Mouse (Mus musculus) hindbrain, embryonic 11.5 days (tissue): Measurements from ENCODE around the gene Tmem206. TPM values are rescaled to one million over a fixed set of nuclear protein-coding genes. Genes with fewer than 3 reads are reported as not detected.

Source experiments
- ATAC-seq: fragments of 200-750 bp; cut with Nextera tagmentation; 2 replicates; pipeline ENCODE4 v1.8.0; 2017; ENCODE audit warnings: mild to moderate bottlenecking, moderate TSS enrichment, moderate library complexity; ENCODE audit not compliant: low FRiP score
- DNase-seq: peaks from one replicate; pipeline ENCODE4 v3.0.0-alpha.2; 2015; ENCODE audit warnings: low spot score
- H3K27ac ChIP-seq: fragments of 300-500 bp; sonication (generic); 2 replicates; pipeline ENCODE4 v1.5.1; 2014; ENCODE audit warnings: mild to moderate bottlenecking, low read depth, low read length
- H3K27me3 ChIP-seq: fragments of 300-500 bp; sonication (generic); 2 replicates; pipeline ENCODE4 v1.6.1; 2014; ENCODE audit warnings: mild to moderate bottlenecking, low read length, moderate library complexity, mixed read lengths; ENCODE audit not compliant: control insufficient read depth, insufficient read depth
- H3K36me3 ChIP-seq: fragments of 300-500 bp; sonication (generic); 2 replicates; pipeline ENCODE4 v1.6.1; 2014; ENCODE audit warnings: mild to moderate bottlenecking, low read length, moderate library complexity, mixed read lengths; ENCODE audit not compliant: control insufficient read depth, insufficient read depth
- H3K4me1 ChIP-seq: fragments of 300-500 bp; sonication (generic); replicated peaks from 2 replicates; pipeline ENCODE4 v1.6.1; 2014; ENCODE audit warnings: low read length, mixed read lengths; ENCODE audit not compliant: control insufficient read depth, insufficient read depth
- H3K4me2 ChIP-seq: fragments of 300-500 bp; sonication (generic); replicated peaks from 2 replicates; pipeline ENCODE4 v1.6.1; 2014; ENCODE audit warnings: mild to moderate bottlenecking, low read depth, low read length
- H3K4me3 ChIP-seq: fragments of 300-500 bp; sonication (generic); 2 replicates; pipeline ENCODE4 v1.5.1; 2014; ENCODE audit warnings: low read depth, low read length
- H3K9ac ChIP-seq: fragments of 300-500 bp; sonication (generic); 2 replicates; pipeline ENCODE4 v1.6.1; 2014; ENCODE audit warnings: low read depth, low read length
- H3K9me3 ChIP-seq: fragments of 300-500 bp; sonication (generic); 2 replicates; pipeline ENCODE4 v1.6.1; 2016; ENCODE audit warnings: low read length; ENCODE audit not compliant: control insufficient read depth
- WGBS: fragments of 180-500 bp; shearing (Covaris S2); extraction: QIAGEN DNeasy Blood & Tissue Kit; methylation state at CpG from one replicate; pipeline ENCODE4 v1.1.7; 2014; 5-methylcytosine and 5-hydroxymethylcytosine counted together
- polyA plus RNA-seq: library from polyadenylated mRNA; unstranded; fragments of >200 nt; fragmentation: Nextera tagmentation; extraction: Ambion mirVana; gene quantifications from 2 replicates; pipeline ENCODE4 v1.2.1, GENCODE M21; 2014

Tmem206 gene
- polyA plus RNA-seq, 1 experiment from 2014 or later, result 39.7 TPM

DNA sequence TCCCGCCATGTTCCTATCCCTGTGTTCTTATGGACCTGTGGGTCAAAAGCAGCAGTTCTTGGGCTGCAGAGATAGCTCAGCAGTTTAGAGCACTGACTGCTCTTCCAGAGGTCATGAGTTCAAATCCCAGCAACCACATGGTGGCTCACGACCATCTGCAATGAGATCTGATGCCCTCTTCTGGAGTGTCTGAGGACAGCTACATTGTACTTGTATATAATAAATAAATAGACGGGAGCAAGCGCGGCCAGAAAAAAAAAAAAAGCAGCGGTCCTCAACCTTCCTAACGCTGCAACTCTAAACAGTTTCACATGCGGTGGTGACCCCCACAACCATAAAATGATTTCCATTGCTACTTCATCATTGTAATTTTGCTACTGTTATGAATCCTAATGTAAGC lies 8.9 kb upstream of the Tmem206 start:
- H3K27ac ChIP-seq, result no peak overlapping the region

DNA sequence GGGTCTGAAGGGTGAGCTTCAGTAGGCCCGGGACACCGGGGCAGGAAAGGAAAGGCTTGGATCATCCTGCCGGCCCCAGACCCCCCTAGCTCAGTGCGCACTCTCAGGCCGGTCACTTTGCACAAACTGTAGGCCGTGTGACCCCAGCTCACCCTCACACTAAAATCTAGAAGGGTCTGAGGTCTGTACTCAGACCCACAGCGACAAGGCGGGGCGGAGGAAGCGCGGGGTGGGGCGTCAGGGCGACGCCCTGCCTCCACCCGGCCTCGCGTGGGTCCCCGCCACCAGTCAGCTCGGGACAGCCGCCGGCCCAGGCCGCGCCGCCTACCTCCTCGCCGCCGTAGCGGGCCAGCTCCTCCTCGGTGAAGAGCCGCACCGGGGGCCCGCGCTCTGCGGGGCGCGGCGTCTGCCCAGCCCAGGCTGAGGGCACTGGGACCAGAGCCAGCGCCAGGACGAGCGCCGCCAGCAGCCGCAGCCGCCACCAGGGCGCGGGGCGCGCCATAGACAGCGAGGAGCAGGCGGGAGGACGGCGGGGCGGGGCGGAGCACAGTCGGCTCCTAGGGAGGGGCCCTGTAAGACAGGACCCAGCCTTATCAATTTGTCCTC lies 8.0 kb upstream of the Tmem206 start, which contains the start of gene Nenf:
Nenf (minus strand) TSS at position 604 of the 606 bp plus-strand sequence.
- H3K27ac ChIP-seq, result peak within 1 kb of the TSS; percentile 30; the same call in 1 of the 2 replicates

More for the DNA sequence above, 8.9 kb upstream of the Tmem206 start:
- no peaks in the 10 kb centered on the region for H3K36me3 ChIP-seq
- no peak overlapping the region for H3K4me3 ChIP-seq
- no peak overlapping the region for H3K9ac ChIP-seq
- H3K4me1 ChIP-seq, result no peaks in the 10 kb centered on the region
- WGBS, result 93% methylated on average over 8 of the region's 8 CpGs
- H3K9me3 ChIP-seq, result no peaks in the 10 kb centered on the region
- no peaks in the 10 kb centered on the region for H3K27me3 ChIP-seq
- ATAC-seq (no peak), DNase-seq (no peak)
- H3K4me2 ChIP-seq, result no peak overlapping the region

GRCm38 (mm10) chr1:191318686-191319085 lies 7.0 kb upstream of the Tmem206 start:
- WGBS, result 88% methylated on average over 4 of the region's 5 CpGs
- ATAC-seq (no peak), DNase-seq (no peak)
- Histone ChIP-seq H3K36me3 (no peaks in the 10 kb centered on the region), H3K9ac (no peak overlapping the region), H3K4me3 (no peak overlapping the region), H3K27ac (no peak overlapping the region), H3K9me3 (no peaks in the 10 kb centered on the region), H3K27me3 (no peaks in the 10 kb centered on the region), H3K4me1 (no peaks in the 10 kb centered on the region), H3K4me2 (no peak overlapping the region)

More for the DNA sequence above, 8.0 kb upstream of the Tmem206 start, which contains the start of gene Nenf:
- H3K9me3 ChIP-seq, result no peaks in the 10 kb centered on the region
- DNase-seq (peak; percentile 81), ATAC-seq (peak; percentile 91)
- H3K4me3 ChIP-seq, result peak within 1 kb of the TSS; percentile 70
- no peaks in the 10 kb centered on the region for H3K27me3 ChIP-seq
- 1% methylated on average over 49 of the region's 54 CpGs for WGBS
- peak within 1 kb of the TSS; percentile 88 for H3K9ac ChIP-seq
- H3K4me2 ChIP-seq, result peak within 1 kb of the TSS; percentile 85
- H3K4me1 ChIP-seq, result no peaks in the 10 kb centered on the region
- no peaks in the 10 kb centered on the region for H3K36me3 ChIP-seq

GRCm38 (mm10) chr1:191323381-191323780 lies 2.3 kb upstream of the Tmem206 start:
- no peak overlapping the region for H3K9ac ChIP-seq
- no peak for DNase-seq
- H3K36me3 ChIP-seq, result no peaks in the 10 kb centered on the region
- H3K9me3 ChIP-seq, result no peaks in the 10 kb centered on the region
- peaks cover 10% of the 10 kb centered on the region for H3K4me1 ChIP-seq
- 0 out of 2 replicates have a peak, but pooled peaks cover 2% of the 10 kb centered on the region for H3K27me3 ChIP-seq
- H3K27ac ChIP-seq, result no peak overlapping the region
- H3K4me3 ChIP-seq, result no peak overlapping the region
- no peak overlapping the region for H3K4me2 ChIP-seq
- ATAC-seq, result no peak
- WGBS, result 86% methylated on average over 3 of the region's 3 CpGs

GRCm38 (mm10) chr1:191324733-191325590 lies 750 bp upstream of the Tmem206 start:
- no peak overlapping the region for H3K4me2 ChIP-seq
- peak; percentile 36; the same call in 1 of the 2 replicates for ATAC-seq

GRCm38 (mm10) chr1:191326233-191326882 lies 646 bp downstream of the Tmem206 start:
- Histone ChIP-seq H3K4me3 (peak overlapping the region; percentile 88), H3K27ac (peak overlapping the region; percentile 71), H3K4me1 (peaks cover 10% of the 10 kb centered on the region), H3K4me2 (peak overlapping the region; percentile 95), H3K9me3 (no peaks in the 10 kb centered on the region), H3K36me3 (no peaks in the 10 kb centered on the region), H3K9ac (peak overlapping the region; percentile 90), H3K27me3 (0 out of 2 replicates have a peak, but pooled peaks cover 2% of the 10 kb centered on the region)
- DNase-seq (peak; percentile 71), ATAC-seq (peak; percentile 80)
- WGBS, result 2% methylated on average over 32 of the region's 35 CpGs

More at GRCm38 (mm10) chr1:191324733-191325590, 750 bp upstream of the Tmem206 start:
- WGBS, result 87% methylated on average over 7 of the region's 7 CpGs
- peaks cover 10% of the 10 kb centered on the region for H3K4me1 ChIP-seq
- peak overlapping the region; percentile 90; the same call in 1 of the 2 replicates for H3K9ac ChIP-seq
- H3K4me3 ChIP-seq, result no peak overlapping the region
- peak; percentile 23 for DNase-seq
- peak overlapping the region; percentile 31; the same call in 1 of the 2 replicates for H3K27ac ChIP-seq
- H3K9me3 ChIP-seq, result no peaks in the 10 kb centered on the region
- 0 out of 2 replicates have a peak, but pooled peaks cover 2% of the 10 kb centered on the region for H3K27me3 ChIP-seq
- H3K36me3 ChIP-seq, result no peaks in the 10 kb centered on the region

- H3K9ac ChIP-seq, result no peak overlapping the region
- no peaks in the 10 kb centered on the region for H3K9me3 ChIP-seq
- no peak for DNase-seq
- 0 out of 2 replicates have a peak, but pooled peaks cover 2% of the 10 kb centered on the region for H3K27me3 ChIP-seq
- H3K36me3 ChIP-seq, result no peaks in the 10 kb centered on the region
- H3K27ac ChIP-seq, result no peak overlapping the region
- no peak overlapping the region for H3K4me3 ChIP-seq
- ATAC-seq, result no peak
- WGBS, result 80% methylated on average over 8 of the region's 8 CpGs
- H3K4me1 ChIP-seq, result peaks cover 10% of the 10 kb centered on the region
- peak overlapping the region; percentile 95 for H3K4me2 ChIP-seq
Measured at GRCm38 (mm10) chr1:191327258-191327657, 1.5 kb downstream of the Tmem206 start.

GRCm38 (mm10) chr1:191328019-191328441 lies 2.3 kb downstream of the Tmem206 start:
- no peak overlapping the region for H3K27ac ChIP-seq
- H3K4me3 ChIP-seq, result no peak overlapping the region
- ATAC-seq, result no peak
- no peaks in the 10 kb centered on the region for H3K36me3 ChIP-seq
- DNase-seq, result no peak
- H3K9ac ChIP-seq, result no peak overlapping the region
- H3K4me2 ChIP-seq, result no peak overlapping the region
- peaks cover 10% of the 10 kb centered on the region for H3K4me1 ChIP-seq
- no peaks in the 10 kb centered on the region for H3K9me3 ChIP-seq
- H3K27me3 ChIP-seq, result 0 out of 2 replicates have a peak, but pooled peaks cover 2% of the 10 kb centered on the region
- 88% methylated on average over 8 of the region's 8 CpGs for WGBS
